In the genomic region with DNA sequence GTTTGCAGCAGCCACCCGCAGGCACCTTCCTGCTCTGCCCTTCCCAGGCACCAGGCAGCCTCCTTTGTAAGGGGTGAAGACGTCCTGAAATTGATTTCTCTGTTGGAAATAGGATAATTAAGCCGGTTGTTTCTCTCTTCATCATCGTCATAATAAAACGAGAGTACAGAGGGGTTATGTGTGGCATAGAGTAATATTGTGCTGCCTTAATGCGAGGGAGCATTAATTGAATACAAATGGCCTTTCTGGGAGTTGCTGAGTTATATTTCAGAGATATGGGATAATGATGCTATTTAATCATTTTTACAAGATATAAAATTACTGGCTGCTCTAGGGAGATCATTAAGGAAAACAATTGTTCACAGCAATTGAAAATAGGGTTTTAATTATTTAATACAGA, we compare ENCODE assay signal across 26 mouse cellular contexts. TPM values are rescaled to one million over a fixed set of nuclear protein-coding genes. Genes with fewer than 3 reads are reported as not detected.
"Had no signal": no experiment of that assay in that cellular context is flagged by ENCODE, and none has a peak within 500 bp of the region (broad histone marks: within the 10 kb centered on the region; RNA-seq: fewer than 3 reads in every experiment).

No protein-coding gene starts in this region.

- H3K27ac ChIP-seq: gastrocnemius, adult 2 months; heart, embryonic 10.5 days; intestine, embryonic 15.5 days; kidney, embryonic 15.5 days; kidney, postnatal 0 days; layer of hippocampus, adult 2 months; left cerebral cortex, adult 2 months; limb, embryonic 10.5 days; limb, embryonic 12.5 days; liver, embryonic 13.5 days had no signal

- H3K4me2 ChIP-seq: heart, embryonic 12.5 days; intestine, embryonic 15.5 days; kidney, embryonic 15.5 days; limb, embryonic 12.5 days; liver, embryonic 11.5 days; liver, embryonic 13.5 days had no signal

- H3K4me3 ChIP-seq: gastrocnemius, adult 2 months; heart, embryonic 10.5 days; heart, embryonic 12.5 days; intestine, embryonic 15.5 days; kidney, embryonic 15.5 days; layer of hippocampus, adult 2 months; left cerebral cortex, adult 2 months; limb, embryonic 10.5 days; limb, embryonic 12.5 days; liver, embryonic 13.5 days had no signal

- H3K9me3 ChIP-seq: heart, embryonic 10.5 days; heart, embryonic 12.5 days; intestine, embryonic 15.5 days; kidney, embryonic 15.5 days; limb, embryonic 10.5 days; limb, embryonic 12.5 days; liver, embryonic 13.5 days had no signal

- DNase-seq: gastrocnemius, adult 2 months; gastrocnemius, postnatal 10 days; gastrocnemius, postnatal 25 days; heart, adult 18-20 months; heart, postnatal 10 days; heart, postnatal 4 days; kidney, adult 2 months; kidney, adult 9 months; kidney, postnatal 14 days; kidney, postnatal 4 days; liver; liver, embryonic 13.5 days had no signal

- H3K27me3 ChIP-seq: liver, embryonic 13.5 days had no signal

- H3K9ac ChIP-seq: heart, embryonic 12.5 days; intestine, embryonic 15.5 days; kidney, embryonic 15.5 days; limb, embryonic 12.5 days; liver, embryonic 13.5 days had no signal

- H3K36me3 ChIP-seq: heart, embryonic 10.5 days; heart, embryonic 12.5 days; intestine, embryonic 15.5 days; kidney, embryonic 15.5 days; limb, embryonic 10.5 days; limb, embryonic 12.5 days; liver, embryonic 13.5 days had no signal

- ATAC-seq: forebrain, embryonic 16.5 days; inflammation-experienced regulatory T-cells, adult 6 months; intestine, embryonic 15.5 days; intestine, postnatal 0 days had no signal

- H3K4me1 ChIP-seq: heart, embryonic 10.5 days; heart, embryonic 12.5 days; intestine, embryonic 15.5 days; kidney, embryonic 15.5 days; limb, embryonic 10.5 days; liver, embryonic 13.5 days had no signal

RNA-seq across cellular contexts. Expression of a gene that starts 12.7 kb away (rescaled TPM):
- total RNA-seq: gastrocnemius, adult 2 months; gastrocnemius, postnatal 10 days; gastrocnemius, postnatal 25 days; granulocyte monocyte progenitor cell, adult 5-6 weeks had no signal
- polyA plus RNA-seq: heart, embryonic 12.5 days; inflammation-experienced regulatory T-cells, adult 6 months; kidney, embryonic 15.5 days; limb, embryonic 10.5 days; limb, embryonic 12.5 days had no signal
